Mouse (Mus musculus) CH12.LX (cell line): ENCODE data around the gene Mex3d.
A peak's percentile ranks its signal among the peaks of the same experiment; 100 is the strongest.

Experiments used
- CTCF ChIP-seq, 2 experiments: IDR thresholded peaks in 1 of 2; conservative IDR thresholded peaks in 1 of 2; 2 replicates each; pipeline ENCODE4 v1.5.1; 2011 to 2012; ENCODE audit warnings: low read depth in 2 of 2, low read length in 2 of 2, improper control_type of control experiment in 1 of 2, inconsistent platforms in 1 of 2, mild to moderate bottlenecking in 1 of 2, moderate library complexity in 1 of 2
- MAX ChIP-seq: IDR thresholded peaks from 2 replicates; pipeline ENCODE4 v1.6.1; 2011; ENCODE audit warnings: low read length, improper control_type of control experiment
- USF2 ChIP-seq: conservative IDR thresholded peaks from 2 replicates; pipeline ENCODE4 v1.6.1; 2011; ENCODE audit warnings: low read depth, low read length, improper control_type of control experiment

DNA sequence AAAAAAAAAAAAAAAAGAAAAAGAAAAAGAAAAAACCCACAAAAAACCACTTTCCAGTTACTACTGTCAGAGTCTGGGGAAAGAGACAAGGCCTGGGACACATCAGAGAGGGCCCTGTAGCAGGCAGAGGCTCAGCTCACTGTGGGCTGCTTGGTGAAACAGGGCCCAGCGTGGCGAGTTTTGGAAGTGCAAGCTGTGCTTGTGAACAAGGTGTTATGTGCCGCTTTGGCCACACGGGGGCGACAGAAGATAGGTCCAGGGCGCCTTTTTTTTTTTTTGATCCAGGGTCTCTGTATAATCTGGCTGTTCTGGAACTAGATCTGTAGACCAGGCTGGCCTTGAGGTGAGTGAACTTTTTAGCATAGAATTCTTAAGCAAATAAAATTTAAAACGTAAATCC, 11.3 kb downstream of the Mex3d start:
- no peak for TF ChIP-seq USF2
- peak; percentile 65 to 99 for TF ChIP-seq CTCF (conservative IDR thresholded peaks at IDR 0.05 in 1 of 2, IDR thresholded peaks at IDR 0.05 in 1 of 2; ENCODE audit: low read depth in 2 of 2, low read length in 2 of 2)
- no peak for TF ChIP-seq MAX
